Mouse (Mus musculus) splenic B cell, adult 2 months (primary cell): ENCODE data around the gene Stra6.

Experiments used
- DNase-seq: peaks from one replicate; pipeline ENCODE4 v3.0.0-alpha.2; 2011; ENCODE audit warnings: low read depth, low spot score
- H3K27me3 ChIP-seq: 2 replicates; pipeline ENCODE4 v1.6.1; 2012; ENCODE audit warnings: mild to moderate bottlenecking, low read length, moderate library complexity, mixed read lengths; ENCODE audit not compliant: control insufficient read depth, poor library complexity, insufficient read depth, severe bottlenecking
- H3K36me3 ChIP-seq: 2 replicates; pipeline ENCODE4 v1.6.1; 2012; ENCODE audit warnings: mild to moderate bottlenecking, low read length, moderate library complexity, mixed read lengths; ENCODE audit not compliant: control insufficient read depth, poor library complexity, insufficient read depth, severe bottlenecking

Gene Stra6

GRCm38 (mm10) chr9:58115297-58115925 is 51.8 kb downstream of the Stra6 start:
- H3K36me3 ChIP-seq, result no peaks in the 10 kb centered on the region
- no peak for DNase-seq
- H3K27me3 ChIP-seq, result no peaks in the 10 kb centered on the region

GRCm38 (mm10) chr9:58116024-58116651 is 52.5 kb downstream of the Stra6 start:
- Histone ChIP-seq H3K27me3 (no peaks in the 10 kb centered on the region), H3K36me3 (no peaks in the 10 kb centered on the region)
- no peak for DNase-seq

GRCm38 (mm10) chr9:58118671-58119070 is 55.1 kb downstream of the Stra6 start, which contains the start of gene Ccdc33:
Gene Ccdc33 (minus strand): TSS chr9:58118823.
- Histone ChIP-seq H3K36me3 (no peaks in the 10 kb centered on the region), H3K27me3 (no peaks in the 10 kb centered on the region)
- DNase-seq, result no peak

GRCm38 (mm10) chr9:58125085-58125484 is 61.5 kb downstream of the Stra6 start:
- no peaks in the 10 kb centered on the region for H3K27me3 ChIP-seq
- H3K36me3 ChIP-seq, result no peaks in the 10 kb centered on the region
- no peak for DNase-seq

GRCm38 (mm10) chr9:58125811-58126210 is 62.2 kb downstream of the Stra6 start:
- no peak for DNase-seq
- H3K27me3 ChIP-seq, result no peaks in the 10 kb centered on the region
- no peaks in the 10 kb centered on the region for H3K36me3 ChIP-seq

GRCm38 (mm10) chr9:58128926-58129413 is 65.4 kb downstream of the Stra6 start:
- DNase-seq, result no peak
- no peaks in the 10 kb centered on the region for H3K27me3 ChIP-seq

GRCm38 (mm10) chr9:58129508-58129907 is 65.9 kb downstream of the Stra6 start:
- no peaks in the 10 kb centered on the region for H3K36me3 ChIP-seq
- no peaks in the 10 kb centered on the region for H3K27me3 ChIP-seq
- no peak for DNase-seq

More at GRCm38 (mm10) chr9:58128926-58129413, 65.4 kb downstream of the Stra6 start:
- no peaks in the 10 kb centered on the region for H3K36me3 ChIP-seq

GRCm38 (mm10) chr9:58130909-58131308 is 67.3 kb downstream of the Stra6 start:
- no peak for DNase-seq
- no peaks in the 10 kb centered on the region for H3K36me3 ChIP-seq
- H3K27me3 ChIP-seq, result no peaks in the 10 kb centered on the region

GRCm38 (mm10) chr9:58131735-58132134 is 68.1 kb downstream of the Stra6 start:
- no peak for DNase-seq
- H3K36me3 ChIP-seq, result no peaks in the 10 kb centered on the region

GRCm38 (mm10) chr9:58133893-58134884 is 70.6 kb downstream of the Stra6 start:
- no peaks in the 10 kb centered on the region for H3K27me3 ChIP-seq
- no peaks in the 10 kb centered on the region for H3K36me3 ChIP-seq
- no peak for DNase-seq

More at GRCm38 (mm10) chr9:58131735-58132134, 68.1 kb downstream of the Stra6 start:
- H3K27me3 ChIP-seq, result no peaks in the 10 kb centered on the region

- Histone ChIP-seq H3K27me3 (no peaks in the 10 kb centered on the region), H3K36me3 (no peaks in the 10 kb centered on the region)
- DNase-seq, result no peak
Observed at GRCm38 (mm10) chr9:58134906-58135305, 71.3 kb downstream of the Stra6 start.

GRCm38 (mm10) chr9:58135921-58136321 is 72.3 kb downstream of the Stra6 start:
- no peaks in the 10 kb centered on the region for H3K27me3 ChIP-seq
- H3K36me3 ChIP-seq, result no peaks in the 10 kb centered on the region
- DNase-seq, result no peak

GRCm38 (mm10) chr9:58139947-58140346 is 76.4 kb downstream of the Stra6 start:
- no peak for DNase-seq
- H3K36me3 ChIP-seq, result no peaks in the 10 kb centered on the region
- no peaks in the 10 kb centered on the region for H3K27me3 ChIP-seq

- no peaks in the 10 kb centered on the region for H3K27me3 ChIP-seq
- DNase-seq, result no peak
- H3K36me3 ChIP-seq, result no peaks in the 10 kb centered on the region
Observed at GRCm38 (mm10) chr9:58143419-58143818, 79.8 kb downstream of the Stra6 start.
